Mouse (Mus musculus) heart, embryonic 12.5 days (tissue): ENCODE data around the gene Ppp1r10. TPM values are rescaled to one million over a fixed set of nuclear protein-coding genes. Genes with fewer than 3 reads are reported as not detected.
A peak's percentile ranks its signal among the peaks of the same experiment; 100 is the strongest.
"Not testable (repeated sequence)": the region's sequence is repeated elsewhere in the genome, so short reads cannot be mapped to it uniquely, and the experiment has no call there.

Experiments used
- ATAC-seq: fragments of 200-750 bp; cut with Nextera tagmentation; 2 replicates; pipeline ENCODE4 v1.8.0; 2017; ENCODE audit warnings: moderate TSS enrichment, moderate library complexity; ENCODE audit not compliant: insufficient number of reproducible peaks, low FRiP score
- H3K27ac ChIP-seq: fragments of 300-500 bp; sonication (generic); 2 replicates; pipeline ENCODE4 v1.5.1; 2016; ENCODE audit warnings: mild to moderate bottlenecking, moderate library complexity; ENCODE audit not compliant: poor library complexity, severe bottlenecking
- H3K27me3 ChIP-seq: fragments of 300-500 bp; sonication (generic); replicated peaks from 2 replicates; pipeline ENCODE4 v1.6.1; 2016; ENCODE audit warnings: mild to moderate bottlenecking, moderate library complexity
- H3K36me3 ChIP-seq: fragments of 300-500 bp; sonication (generic); 2 replicates; pipeline ENCODE4 v1.6.1; 2016; ENCODE audit warnings: mild to moderate bottlenecking, moderate library complexity
- H3K4me1 ChIP-seq: fragments of 300-500 bp; sonication (generic); replicated peaks from 2 replicates; pipeline ENCODE4 v1.6.1; 2016; ENCODE audit warnings: mild to moderate bottlenecking
- H3K4me2 ChIP-seq: fragments of 300-500 bp; sonication (generic); 2 replicates; pipeline ENCODE4 v1.6.1; 2016; ENCODE audit warnings: mild to moderate bottlenecking, moderate library complexity
- H3K4me3 ChIP-seq: fragments of 300-500 bp; sonication (generic); 2 replicates; pipeline ENCODE4 v1.5.1; 2016; ENCODE audit warnings: mild to moderate bottlenecking
- H3K9ac ChIP-seq: fragments of 300-500 bp; sonication (generic); 2 replicates; pipeline ENCODE4 v1.6.1; 2016; ENCODE audit warnings: mild to moderate bottlenecking, moderate library complexity
- H3K9me3 ChIP-seq: fragments of 300-500 bp; sonication (generic); replicated peaks from 2 replicates; pipeline ENCODE4 v1.6.1; 2016; ENCODE audit warnings: mild to moderate bottlenecking, moderate library complexity
- WGBS: fragments of 180-500 bp; shearing (Covaris S2); methylation state at CpG from one replicate; pipeline ENCODE4 v1.1.7; 2016; 5-methylcytosine and 5-hydroxymethylcytosine counted together
- polyA plus RNA-seq: library from polyadenylated mRNA; unstranded; fragments of >200 nt; fragmentation: Nextera tagmentation; extraction: Ambion mirVana; gene quantifications from 2 replicates; pipeline ENCODE4 v1.2.1, GENCODE M21; 2016

The Ppp1r10 gene
- polyA plus RNA-seq, 1 experiment from 2014 or later, result 35.8 TPM

DNA sequence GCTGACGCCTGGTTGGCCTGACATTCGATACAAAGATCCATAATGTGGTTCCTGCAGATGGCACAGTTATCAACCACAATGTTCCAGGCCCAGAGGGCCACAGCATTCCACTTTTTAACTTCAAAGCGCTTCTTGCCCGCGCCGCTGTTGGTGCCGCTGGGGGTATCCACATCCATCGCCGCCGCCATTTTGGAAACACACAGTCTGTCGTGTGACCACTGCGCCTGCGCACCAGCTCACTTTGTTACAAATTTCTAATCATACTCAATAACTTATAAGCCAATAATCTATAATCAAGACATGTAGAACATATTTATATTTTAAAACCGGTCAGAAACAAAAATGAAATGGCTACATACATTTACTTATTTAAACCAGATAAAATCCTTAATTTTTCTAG is 19.5 kb downstream of the Ppp1r10 start:
- not testable (repeated sequence) for H3K4me1 ChIP-seq, H3K27me3 ChIP-seq, ATAC-seq, H3K4me3 ChIP-seq, H3K9ac ChIP-seq, H3K27ac ChIP-seq, H3K9me3 ChIP-seq, H3K4me2 ChIP-seq
- peaks cover 16% of the 10 kb centered on the region for H3K36me3 ChIP-seq
- WGBS, result 83% methylated on average over 14 of the region's 14 CpGs

DNA sequence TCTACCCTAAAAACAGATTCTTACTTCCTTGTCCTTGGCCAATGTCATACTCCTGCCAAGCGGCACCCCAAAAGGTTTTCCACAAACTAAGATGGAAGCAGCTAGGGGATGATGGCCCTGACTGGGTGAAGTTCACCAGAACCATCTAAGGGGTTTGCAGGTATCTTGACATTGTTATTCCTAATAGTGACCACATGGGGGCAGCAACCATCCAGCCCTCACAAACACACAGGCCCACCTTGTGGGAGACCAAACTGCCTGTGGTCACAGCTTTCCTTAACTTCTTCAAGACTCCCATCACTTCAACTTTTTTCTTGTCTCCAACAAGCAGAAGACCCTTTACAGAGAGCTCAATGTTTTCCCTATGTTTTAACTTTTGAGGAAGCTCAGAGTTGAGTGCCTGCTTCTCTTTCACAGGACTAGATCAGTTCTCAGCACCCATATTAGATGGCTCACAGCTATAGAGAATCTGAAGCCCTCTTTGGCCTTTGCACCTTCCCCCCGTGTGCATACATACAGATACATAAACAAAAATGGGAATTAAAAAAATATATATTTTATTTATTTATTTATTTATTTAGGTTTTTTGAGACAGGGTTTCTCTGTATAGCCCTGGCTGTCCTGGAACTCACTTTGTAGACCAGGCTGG is 21.6 kb downstream of the Ppp1r10 start:
- Histone ChIP-seq H3K9ac (no peak overlapping the region), H3K27ac (no peak overlapping the region), H3K4me1 (no peaks in the 10 kb centered on the region), H3K4me2 (no peak overlapping the region), H3K36me3 (no peaks in the 10 kb centered on the region), H3K27me3 (no peaks in the 10 kb centered on the region), H3K9me3 (peaks cover 2% of the 10 kb centered on the region; the same call in 1 of the 2 replicates), H3K4me3 (no peak overlapping the region)
- WGBS, result 27% methylated on average over 2 of the region's 2 CpGs
- no peak for ATAC-seq

DNA sequence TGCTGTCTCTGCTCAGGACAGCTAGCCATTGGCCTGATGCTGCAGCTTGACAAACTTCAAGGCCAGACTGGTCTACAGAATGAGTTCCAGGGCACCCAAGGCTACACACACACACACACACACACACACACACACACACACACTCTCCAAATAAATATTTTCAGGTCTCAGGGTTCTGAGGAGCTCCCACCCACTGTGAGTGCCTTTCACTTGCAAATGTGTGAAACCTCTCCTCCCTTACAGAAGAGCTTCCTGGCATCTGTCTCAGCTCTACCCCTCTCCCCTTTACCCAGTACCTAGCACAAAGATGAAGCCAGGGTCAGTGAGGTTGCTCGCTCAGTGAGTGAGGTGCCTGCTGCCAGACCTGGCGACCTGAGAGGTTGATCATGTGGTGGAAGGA is 22.9 kb downstream of the Ppp1r10 start:
- no peak overlapping the region for H3K4me2 ChIP-seq
- no peaks in the 10 kb centered on the region for H3K36me3 ChIP-seq
- WGBS, result 49% methylated on average over 2 of the region's 2 CpGs
- no peaks in the 10 kb centered on the region for H3K27me3 ChIP-seq
- no peak overlapping the region for H3K4me3 ChIP-seq
- H3K9ac ChIP-seq, result no peak overlapping the region
- no peaks in the 10 kb centered on the region for H3K4me1 ChIP-seq
- H3K9me3 ChIP-seq, result peaks cover 2% of the 10 kb centered on the region; the same call in 1 of the 2 replicates
- H3K27ac ChIP-seq, result no peak overlapping the region
- ATAC-seq, result no peak

DNA sequence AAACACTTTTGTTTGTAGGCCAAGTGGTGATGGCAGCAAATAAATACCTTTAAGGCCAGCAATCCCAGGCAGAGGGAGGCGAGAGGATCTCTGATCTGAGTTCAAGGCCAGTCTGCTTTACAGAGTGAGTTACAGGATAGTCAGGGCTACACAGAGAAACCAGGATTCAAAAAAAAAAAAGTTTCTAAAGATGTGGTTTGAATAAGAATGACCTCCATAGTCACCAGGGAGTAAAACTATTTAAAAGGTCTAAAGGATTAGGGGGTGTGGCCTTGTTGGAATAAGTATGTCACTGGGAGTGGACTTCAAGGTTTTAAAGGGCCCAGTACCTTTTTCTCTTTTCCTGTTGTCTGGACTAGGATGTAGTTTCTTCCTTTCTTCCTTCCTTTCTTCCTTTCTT is 23.7 kb downstream of the Ppp1r10 start:
- Histone ChIP-seq H3K27me3 (no peaks in the 10 kb centered on the region), H3K4me3 (no peak overlapping the region), H3K36me3 (no peaks in the 10 kb centered on the region), H3K4me2 (no peak overlapping the region), H3K9ac (no peak overlapping the region), H3K4me1 (no peaks in the 10 kb centered on the region), H3K27ac (no peak overlapping the region), H3K9me3 (peaks cover 2% of the 10 kb centered on the region; the same call in 1 of the 2 replicates)
- ATAC-seq, result no peak
- WGBS, result 62% methylated on average over 1 of the region's 1 CpGs

DNA sequence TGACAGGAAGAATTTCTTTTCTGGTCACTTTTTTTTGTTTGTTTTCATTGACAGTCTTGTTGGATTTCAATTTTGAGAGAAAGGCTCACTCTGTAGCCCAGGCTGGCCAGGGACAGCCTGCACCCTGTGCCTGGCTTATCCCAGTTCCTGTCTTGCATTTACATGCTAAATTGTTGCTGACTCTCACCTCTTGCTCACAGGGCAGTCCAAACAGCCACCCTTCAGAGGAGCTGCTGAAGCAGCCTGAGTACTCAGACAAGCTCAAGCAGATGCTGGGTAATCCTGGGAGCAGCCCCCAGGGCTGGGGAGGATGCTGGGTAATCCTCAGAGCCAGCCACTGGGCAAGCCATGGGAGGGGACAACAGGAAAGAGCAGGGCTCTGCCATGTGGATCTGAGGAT is 34.7 kb downstream of the Ppp1r10 start:
- H3K4me1 ChIP-seq, H3K27ac ChIP-seq, H3K9me3 ChIP-seq, H3K4me3 ChIP-seq, H3K4me2 ChIP-seq, H3K27me3 ChIP-seq, H3K9ac ChIP-seq, ATAC-seq: not testable (repeated sequence)
- peaks cover 11% of the 10 kb centered on the region for H3K36me3 ChIP-seq

DNA sequence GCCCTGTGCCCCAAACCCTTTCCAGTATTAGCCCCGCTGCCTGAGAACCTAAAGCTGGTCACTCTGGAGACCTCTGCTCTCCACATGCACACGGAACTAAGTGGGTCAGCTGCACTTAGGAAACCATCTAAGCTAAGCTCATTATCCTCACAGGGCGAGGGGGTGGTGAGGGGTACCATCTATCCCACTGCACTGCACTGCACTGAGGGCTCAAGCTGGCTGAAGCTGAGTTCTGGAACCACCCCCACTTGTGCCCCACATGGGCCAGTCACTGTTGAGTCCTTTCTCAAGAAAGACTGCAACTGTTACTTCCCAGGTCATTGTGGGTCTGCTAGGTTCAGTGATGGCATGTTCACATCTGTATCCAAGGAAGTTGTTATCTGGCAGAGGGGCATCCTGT is 36.3 kb downstream of the Ppp1r10 start:
- 84% methylated on average over 3 of the region's 3 CpGs for WGBS
- not testable (repeated sequence) for ATAC-seq, H3K4me3 ChIP-seq, H3K4me1 ChIP-seq, H3K27ac ChIP-seq, H3K9me3 ChIP-seq, H3K4me2 ChIP-seq, H3K27me3 ChIP-seq, H3K9ac ChIP-seq
- peaks cover 27% of the 10 kb centered on the region for H3K36me3 ChIP-seq

DNA sequence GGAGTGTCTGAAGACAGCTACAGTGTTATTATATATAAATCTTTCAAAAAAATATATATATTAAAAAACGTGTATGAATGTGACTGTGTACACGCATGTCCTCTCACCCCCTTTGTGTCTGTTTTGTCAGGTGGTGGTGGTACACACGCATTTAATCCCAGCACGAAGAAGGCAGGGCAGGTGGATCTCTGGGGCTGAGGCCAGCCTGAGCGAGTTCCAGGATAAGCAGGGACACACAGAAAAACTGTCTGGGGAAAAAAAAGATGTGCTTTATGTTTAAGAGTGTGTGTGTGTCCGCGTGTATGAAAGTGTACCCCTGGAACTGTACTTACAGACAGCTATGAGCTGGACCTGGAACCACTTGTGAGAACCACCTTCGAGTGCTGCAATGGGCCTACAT is 38.4 kb downstream of the Ppp1r10 start:
- Histone ChIP-seq H3K36me3 (peaks cover 48% of the 10 kb centered on the region), H3K27me3 (no peaks in the 10 kb centered on the region), H3K9ac (no peak overlapping the region), H3K4me2 (no peak overlapping the region), H3K4me3 (no peak overlapping the region), H3K4me1 (no peaks in the 10 kb centered on the region), H3K27ac (no peak overlapping the region), H3K9me3 (no peaks in the 10 kb centered on the region)
- 76% methylated on average over 8 of the region's 8 CpGs for WGBS
- ATAC-seq, result no peak

DNA sequence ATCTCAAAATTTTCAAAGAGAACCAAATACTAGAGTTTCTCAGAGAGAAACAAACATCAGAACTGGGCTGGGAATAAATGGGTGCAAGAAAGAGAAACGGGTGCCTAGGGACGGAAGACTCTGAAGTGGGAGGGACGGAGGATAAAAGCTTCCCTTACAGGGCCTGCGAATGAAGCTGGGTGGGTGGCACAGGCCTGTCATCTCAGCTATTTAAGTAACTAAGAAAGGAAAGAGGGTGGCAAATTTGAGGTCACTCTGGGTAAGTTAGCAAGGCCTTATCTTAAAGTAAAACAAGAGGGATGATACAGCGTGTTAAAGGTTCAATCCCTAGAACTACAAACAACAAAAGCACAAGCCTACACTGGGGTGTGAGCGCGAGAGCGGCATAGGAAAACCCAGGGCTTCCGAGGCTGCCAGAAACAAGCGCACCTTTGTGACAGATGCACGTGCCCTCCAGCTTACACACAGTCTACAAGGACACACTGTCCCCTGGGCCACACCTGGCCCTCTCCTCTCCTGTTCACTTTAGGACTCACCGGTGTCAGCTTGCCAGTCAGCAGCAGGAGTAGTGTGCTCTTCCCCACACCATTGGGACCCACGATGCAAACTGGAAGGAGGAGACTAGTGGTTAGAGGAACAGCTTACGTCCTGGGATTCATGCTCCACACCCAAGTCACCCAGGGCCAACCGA is 42.4 kb downstream of the Ppp1r10 start:
- WGBS, result 93% methylated on average over 15 of the region's 15 CpGs
- Histone ChIP-seq H3K4me2 (no peak overlapping the region), H3K4me1 (no peaks in the 10 kb centered on the region), H3K36me3 (peaks cover 88% of the 10 kb centered on the region), H3K27me3 (no peaks in the 10 kb centered on the region), H3K4me3 (no peak overlapping the region), H3K9me3 (no peaks in the 10 kb centered on the region), H3K9ac (no peak overlapping the region), H3K27ac (no peak overlapping the region)
- ATAC-seq, result no peak

DNA sequence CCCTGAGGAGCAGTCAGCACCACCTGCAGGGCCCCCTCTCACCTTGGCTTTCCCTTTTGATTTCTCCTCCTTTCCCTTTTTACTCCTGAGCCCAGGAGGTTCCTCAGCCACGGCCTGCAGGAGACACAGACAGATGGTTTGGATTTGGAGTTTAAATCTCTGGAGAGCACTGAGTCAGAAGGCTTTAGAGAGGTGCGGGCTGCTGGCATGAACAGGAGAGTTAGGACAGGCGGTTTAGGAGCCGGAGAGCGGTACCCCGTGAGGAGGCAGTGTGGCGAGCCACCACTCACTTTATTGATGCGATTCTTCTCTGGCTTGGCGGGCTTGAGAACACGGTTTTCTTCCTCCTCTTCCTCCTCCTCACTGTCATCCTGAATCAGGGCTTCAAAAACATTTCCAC is 47.0 kb downstream of the Ppp1r10 start:
- peaks cover 7% of the 10 kb centered on the region; the same call in 1 of the 2 replicates for H3K4me1 ChIP-seq
- H3K9me3 ChIP-seq, result no peaks in the 10 kb centered on the region
- 94% methylated on average over 10 of the region's 10 CpGs for WGBS
- no peak overlapping the region for H3K4me2 ChIP-seq
- H3K27me3 ChIP-seq, result no peaks in the 10 kb centered on the region
- no peak overlapping the region for H3K9ac ChIP-seq
- no peak overlapping the region for H3K27ac ChIP-seq
- no peak for ATAC-seq
- H3K4me3 ChIP-seq, result no peak overlapping the region
- H3K36me3 ChIP-seq, result peaks cover 74% of the 10 kb centered on the region

DNA sequence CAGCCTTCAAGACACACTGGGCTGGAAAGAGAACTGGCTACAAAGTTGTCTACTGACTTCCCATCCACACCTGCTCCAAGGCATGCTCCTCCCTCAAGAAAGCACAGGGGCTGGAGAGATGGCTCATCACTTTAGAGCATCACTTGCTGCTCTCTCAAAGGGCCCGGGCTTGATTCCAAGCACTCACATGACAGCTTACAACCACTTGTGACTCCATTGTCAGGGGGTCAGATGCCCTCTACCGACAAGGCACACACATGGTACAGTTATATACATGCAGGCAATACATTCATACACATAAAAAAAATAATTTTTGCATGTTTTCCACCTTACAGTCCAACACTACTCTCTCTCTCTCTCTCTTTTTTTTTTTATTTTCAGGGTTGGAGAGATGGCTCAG is 51.4 kb downstream of the Ppp1r10 start:
- Histone ChIP-seq H3K4me2 (no peak overlapping the region), H3K9me3 (no peaks in the 10 kb centered on the region), H3K9ac (no peak overlapping the region), H3K36me3 (peaks cover 36% of the 10 kb centered on the region), H3K4me1 (peaks cover 17% of the 10 kb centered on the region), H3K27ac (no peak overlapping the region), H3K27me3 (no peaks in the 10 kb centered on the region), H3K4me3 (no peak overlapping the region)
- 89% methylated on average over 2 of the region's 2 CpGs for whole genome bisulfite sequencing
- ATAC-seq, result no peak

DNA sequence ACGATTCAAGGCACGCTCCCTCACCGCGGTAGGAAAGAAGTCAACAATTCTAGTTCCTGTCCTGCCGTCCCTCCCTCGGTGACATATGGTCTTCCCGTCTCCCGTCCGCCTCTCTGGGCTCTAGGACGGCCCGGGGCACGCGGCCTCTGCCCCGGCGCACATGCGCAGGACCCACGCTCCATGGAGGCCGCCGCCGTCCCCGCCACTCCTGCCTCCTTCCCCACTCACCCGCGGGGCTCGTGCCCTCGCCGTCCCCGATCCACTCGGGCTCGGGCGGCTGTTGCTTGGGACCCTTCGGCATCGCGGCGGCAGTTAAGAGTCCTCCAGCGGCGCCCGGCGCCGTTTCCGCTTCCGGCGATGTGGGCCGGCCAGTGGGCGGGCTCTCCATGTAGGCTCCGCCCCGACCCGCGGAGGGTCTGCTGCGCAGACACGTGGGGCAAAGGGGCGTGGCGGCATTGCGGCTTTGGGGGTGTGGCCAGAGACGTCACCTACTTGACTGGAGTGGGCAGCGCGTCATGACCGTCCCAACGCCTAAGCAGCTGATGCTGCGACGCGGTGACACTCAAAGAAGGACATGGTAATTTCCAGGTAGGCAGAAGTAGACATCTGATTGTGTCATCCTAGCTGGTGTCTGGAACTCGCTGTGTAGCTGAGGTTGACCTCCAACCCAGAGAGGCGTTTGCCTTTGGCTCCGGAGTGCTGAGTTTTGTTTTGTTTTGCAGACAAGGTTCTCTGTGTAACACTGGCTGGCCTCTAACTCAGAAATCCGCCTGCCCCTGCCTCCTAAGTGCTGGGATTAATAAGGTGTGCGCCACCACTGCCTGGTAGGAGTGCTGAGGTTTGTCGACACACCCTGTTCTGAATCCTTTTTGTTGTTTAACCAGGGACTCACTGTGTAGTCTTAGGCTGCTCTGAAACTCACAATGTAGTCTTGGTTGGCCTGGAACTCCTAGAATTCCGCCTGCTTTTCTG is 53.5 kb downstream of the Ppp1r10 start, which contains the start of gene Abcf1:
Gene Abcf1 (minus strand): TSS at position 344 of the 972 bp plus-strand sequence.
- Histone ChIP-seq H3K4me1 (peaks cover 17% of the 10 kb centered on the region), H3K27me3 (no peaks in the 10 kb centered on the region), H3K4me3 (peak within 1 kb of the TSS; percentile 66), H3K9me3 (no peaks in the 10 kb centered on the region), H3K4me2 (peak within 1 kb of the TSS; percentile 84), H3K9ac (peak within 1 kb of the TSS; percentile 74), H3K27ac (peak within 1 kb of the TSS; percentile 78), H3K36me3 (peaks cover 35% of the 10 kb centered on the region)
- WGBS, result under 1% methylated on average over 68 of the region's 68 CpGs
- peak; percentile 99 for ATAC-seq
